Mouse (Mus musculus) C2C12 (cell line): ENCODE data around the gene Rnf213. TPM values are rescaled to one million over a fixed set of nuclear protein-coding genes. Genes with fewer than 3 reads are reported as not detected.
A peak's percentile ranks its signal among the peaks of the same experiment; 100 is the strongest.

Source experiments
- H3K27me3 ChIP-seq: one replicate; pipeline ENCODE4 v1.6.1; 2011; ENCODE audit not compliant: control insufficient read depth, insufficient read depth, insufficient read length
- H3K36me3 ChIP-seq: one replicate; pipeline ENCODE4 v1.6.1; 2011; ENCODE audit not compliant: control insufficient read depth, insufficient read depth
- H3K4me3 ChIP-seq: one replicate; pipeline ENCODE4 v1.5.1; 2011; ENCODE audit warnings: mild to moderate bottlenecking, control low read depth; ENCODE audit not compliant: poor library complexity, insufficient read depth, severe bottlenecking
- H3K79me2 ChIP-seq: one replicate; pipeline ENCODE4 v1.6.1; 2011; ENCODE audit not compliant: control insufficient read depth, insufficient read depth
- H3K79me3 ChIP-seq: one replicate; pipeline ENCODE4 v1.6.1; 2011; ENCODE audit warnings: low read depth, control low read depth
- H3ac ChIP-seq: one replicate; pipeline ENCODE3; 2011; ENCODE audit warnings: low read depth; ENCODE audit not compliant: control insufficient read depth, insufficient read length
- CEBPB ChIP-seq: IDR thresholded peaks from one replicate; pipeline ENCODE4 v1.6.1; 2011; ENCODE audit warnings: low read depth, mild to moderate bottlenecking, control low read depth, moderate library complexity
- CTCF ChIP-seq: IDR thresholded peaks from one replicate; pipeline ENCODE4 v1.5.1; 2011; ENCODE audit not compliant: control insufficient read depth, insufficient read depth, insufficient read length
- FOSL1 ChIP-seq: IDR thresholded peaks from one replicate; pipeline ENCODE4 v1.8.0; 2011; ENCODE audit warnings: mild to moderate bottlenecking, low read length; ENCODE audit not compliant: poor library complexity, insufficient read depth, severe bottlenecking
- MAX ChIP-seq: IDR thresholded peaks from one replicate; pipeline ENCODE4 v1.6.1; 2011; ENCODE audit warnings: mild to moderate bottlenecking, control low read depth
- MYOD1 ChIP-seq: IDR thresholded peaks from one replicate; pipeline ENCODE4 v1.6.1; 2011; ENCODE audit warnings: low read depth; ENCODE audit not compliant: control insufficient read depth, insufficient read length
- MYOG ChIP-seq: IDR thresholded peaks from one replicate; pipeline ENCODE4 v1.6.1; 2011; ENCODE audit not compliant: control insufficient read depth, insufficient read length; ENCODE audit errors: extremely low read depth
- USF1 ChIP-seq: IDR thresholded peaks from one replicate; pipeline ENCODE4 v1.6.1; 2011; ENCODE audit warnings: low read depth, mild to moderate bottlenecking, control low read depth, moderate library complexity
- polyA plus RNA-seq: library from polyadenylated mRNA; unstranded; fragments of >200 nt; fragmentation: generic; extraction: Trizol; gene quantifications from one replicate; pipeline ENCODE4 v1.2.1, GENCODE M21; 2012; ENCODE audit warnings: missing spikeins

The Rnf213 gene
- polyA plus RNA-seq, 1 experiment: 6.3 TPM

DNA sequence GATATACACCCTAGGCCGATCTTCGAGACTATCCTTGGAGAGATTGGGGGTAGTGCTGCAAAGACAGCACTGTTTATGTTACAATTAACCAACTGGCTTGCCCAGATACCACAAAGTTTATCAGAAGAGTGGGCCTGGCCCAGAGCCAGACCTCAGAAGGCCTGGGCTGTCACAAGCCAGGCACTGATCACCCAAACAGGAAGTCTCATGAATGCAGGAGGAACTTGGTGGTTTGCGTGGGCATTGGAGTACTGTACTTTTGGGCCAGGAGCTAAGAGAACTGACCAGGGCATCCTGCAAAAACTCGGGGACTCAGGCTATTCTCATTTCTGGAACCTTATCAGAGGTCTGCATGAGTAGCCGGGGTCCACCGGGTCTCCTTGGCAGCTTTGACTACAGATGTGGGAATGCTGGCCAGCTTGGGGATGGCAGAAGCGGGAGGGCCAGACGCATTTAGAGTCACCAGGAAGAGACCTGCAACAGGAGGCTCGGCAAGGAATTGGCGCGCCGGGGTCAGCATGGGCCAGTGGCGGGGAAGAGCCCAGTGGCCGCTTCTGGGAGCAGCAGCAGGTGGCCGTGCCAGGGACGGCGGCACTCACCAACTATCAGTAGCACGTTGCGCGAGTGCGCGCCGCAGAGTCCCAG lies 38.0 kb upstream of the Rnf213 start:
- no peak for TF ChIP-seq CEBPB
- Histone ChIP-seq H3K36me3 (no peaks in the 10 kb centered on the region), H3K4me3 (peak overlapping the region; percentile 39), H3K79me3 (no peaks in the 10 kb centered on the region), H3ac (peak overlapping the region; percentile 43), H3K27me3 (peaks cover 10% of the 10 kb centered on the region), H3K79me2 (no peaks in the 10 kb centered on the region)

DNA sequence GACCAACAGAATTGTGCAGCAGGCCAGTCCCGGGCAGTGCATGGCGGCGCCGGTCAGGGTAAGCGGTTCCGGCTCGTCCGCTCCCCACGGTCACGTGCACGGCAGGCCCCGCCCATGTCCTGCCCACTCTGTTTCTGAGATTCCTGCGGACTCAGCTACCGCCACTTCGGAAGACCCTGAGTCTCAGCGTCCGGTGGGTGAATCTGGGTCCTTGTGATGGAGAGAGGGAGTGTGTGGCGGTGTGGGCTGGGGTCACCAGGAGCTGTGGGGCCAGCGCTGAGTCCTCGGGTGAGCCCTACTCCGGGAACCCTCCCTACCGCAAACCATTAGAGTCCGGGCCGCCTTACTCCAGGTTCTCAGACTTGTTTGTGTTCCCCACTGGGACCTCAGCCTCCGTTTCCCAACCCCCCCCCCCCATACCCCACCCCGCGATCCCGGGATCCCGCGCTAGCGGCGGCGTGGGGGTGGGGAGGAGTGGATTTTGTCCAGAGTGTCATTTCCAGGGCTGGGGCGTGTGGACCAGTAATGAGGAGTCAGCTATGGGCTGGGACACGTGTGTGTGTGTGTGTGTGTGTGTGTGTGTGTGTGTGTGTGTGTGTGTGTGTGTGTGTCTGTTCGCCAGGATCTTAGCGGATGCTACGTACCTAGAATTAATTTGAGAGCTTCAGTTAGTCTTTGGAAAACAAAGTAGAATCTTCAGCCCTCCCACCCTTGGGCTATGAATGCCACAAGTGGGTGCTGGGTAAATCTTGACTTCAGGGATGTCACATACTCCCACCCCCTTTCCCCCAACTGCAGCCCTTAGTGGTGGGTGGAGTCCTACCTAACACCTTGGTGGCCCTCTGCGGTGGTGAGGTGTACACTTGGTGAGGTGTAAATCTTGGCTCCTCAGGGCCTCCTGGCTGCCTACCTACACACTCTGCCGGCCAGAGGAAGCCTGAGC lies 37.2 kb upstream of the Rnf213 start, which contains the start of the genes Sgsh and Slc26a11:
TSS of gene Sgsh (minus strand) at position 94 of the 943 bp plus-strand sequence.
TSS of gene Slc26a11 (plus strand) at position 115 of the 943 bp plus-strand sequence.
- Histone ChIP-seq H3ac (peak within 1 kb of the TSS; percentile 43), H3K36me3 (no peaks in the 10 kb centered on the region), H3K79me3 (no peaks in the 10 kb centered on the region), H3K27me3 (peaks cover 10% of the 10 kb centered on the region), H3K79me2 (no peaks in the 10 kb centered on the region), H3K4me3 (peak within 1 kb of the TSS; percentile 39)
- TF ChIP-seq USF1 (peak; percentile 86), CEBPB (no peak), MYOD1 (no peak)

GRCm38 (mm10) chr11:119359089-119359488 lies 33.8 kb upstream of the Rnf213 start:
- no peak overlapping the region for H3ac ChIP-seq
- no peaks in the 10 kb centered on the region for H3K79me3 ChIP-seq
- TF ChIP-seq USF1 (no peak), FOSL1 (no peak), MYOG (no peak), CTCF (no peak), MAX (no peak), CEBPB (no peak), MYOD1 (no peak)
- H3K4me3 ChIP-seq: no peak overlapping the region
- H3K27me3 ChIP-seq: no peaks in the 10 kb centered on the region
- no peaks in the 10 kb centered on the region for H3K36me3 ChIP-seq
- H3K79me2 ChIP-seq: no peaks in the 10 kb centered on the region

GRCm38 (mm10) chr11:119362769-119363533 lies 29.9 kb upstream of the Rnf213 start:
- no peaks in the 10 kb centered on the region for H3K27me3 ChIP-seq
- H3ac ChIP-seq: no peak overlapping the region
- no peaks in the 10 kb centered on the region for H3K79me2 ChIP-seq
- no peaks in the 10 kb centered on the region for H3K36me3 ChIP-seq
- no peaks in the 10 kb centered on the region for H3K79me3 ChIP-seq
- H3K4me3 ChIP-seq: no peak overlapping the region
- TF ChIP-seq FOSL1: no peak
- TF ChIP-seq CEBPB: no peak
- no peak for TF ChIP-seq CTCF
- no peak for TF ChIP-seq MAX
- TF ChIP-seq MYOD1: no peak
- TF ChIP-seq MYOG: no peak
- no peak for TF ChIP-seq USF1

DNA sequence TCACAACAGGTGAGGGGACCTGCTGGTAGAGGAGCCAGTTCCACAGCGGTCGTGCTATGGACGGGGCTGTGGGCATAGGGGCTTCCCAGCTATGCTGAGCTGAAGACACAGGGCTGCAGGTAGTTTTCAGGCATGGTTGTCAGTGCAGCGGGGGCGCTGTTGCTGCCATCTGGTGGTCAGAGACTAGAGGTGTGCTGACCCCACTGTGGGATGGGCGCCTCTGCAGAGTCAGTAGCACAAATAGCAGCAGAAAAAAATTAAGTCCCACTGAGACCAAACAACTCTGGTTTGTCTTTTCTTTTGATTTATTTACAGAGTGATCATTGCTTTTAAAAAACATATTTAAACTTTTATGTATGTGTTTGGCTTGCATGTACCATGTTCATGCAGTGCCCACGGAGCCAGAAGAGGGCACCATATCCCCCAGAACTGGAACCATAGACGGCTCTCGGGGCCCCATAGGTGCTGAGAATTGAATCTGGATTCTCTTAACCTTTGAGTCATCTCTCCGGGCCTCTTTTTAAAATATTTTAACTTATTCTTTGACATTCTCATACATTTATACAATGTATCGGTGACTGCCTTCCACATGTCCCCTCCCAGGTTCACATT lies 29.3 kb upstream of the Rnf213 start:
- Histone ChIP-seq H3K79me2 (no peaks in the 10 kb centered on the region), H3ac (no peak overlapping the region), H3K4me3 (no peak overlapping the region), H3K27me3 (no peaks in the 10 kb centered on the region), H3K36me3 (no peaks in the 10 kb centered on the region), H3K79me3 (no peaks in the 10 kb centered on the region)
- TF ChIP-seq MYOG (no peak), USF1 (no peak), CTCF (peak; percentile 89)
